Mouse (Mus musculus): Measurements from ENCODE around the gene Ddah2. TPM values are rescaled to one million over a fixed set of nuclear protein-coding genes. Genes with fewer than 3 reads are reported as not detected.
"Not testable (repeated sequence)": the region's sequence is repeated elsewhere in the genome, so short reads cannot be mapped to it uniquely, and the experiment has no call there.

Ddah2 gene
- polyA plus RNA-seq, 1 experiment from 2014 or later, result 614 TPM

- Histone ChIP-seq H3K4me1 (replicated peaks; ENCODE audit: control insufficient read depth, insufficient read depth, low read length) (peaks cover 11% of the 10 kb centered on the region), H3K9ac (ENCODE audit: low read depth, low read length) (no peak overlapping the region), H3K36me3 (ENCODE audit: control insufficient read depth, insufficient read depth, low read length) (no peaks in the 10 kb centered on the region), H3K27me3 (ENCODE audit: control insufficient read depth, insufficient read depth, low read length) (no peaks in the 10 kb centered on the region), H3K4me3 (ENCODE audit: low read depth, low read length) (no peak overlapping the region), H3K27ac (ENCODE audit: low read depth, low read length) (no peak overlapping the region), H3K4me2 (replicated peaks; ENCODE audit: low read depth, low read length) (no peak overlapping the region), H3K9me3 (ENCODE audit: control insufficient read depth, low read length) (no peaks in the 10 kb centered on the region)
- ATAC-seq (ENCODE audit: low FRiP score) (no peak), DNase-seq (ENCODE audit: low spot score) (no peak)
- WGBS, result 89% methylated on average over 7 of the region's 7 CpGs
Observed at GRCm38 (mm10) chr17:35031880-35032279, 27.0 kb upstream of the Ddah2 start.

- no peak overlapping the region for H3K9ac ChIP-seq (ENCODE audit: low read depth, low read length)
- ATAC-seq (ENCODE audit: low FRiP score) (no peak), DNase-seq (ENCODE audit: low spot score) (no peak)
- H3K36me3 ChIP-seq (ENCODE audit: control insufficient read depth, insufficient read depth, low read length), result no peaks in the 10 kb centered on the region
- peaks cover 9% of the 10 kb centered on the region for H3K4me1 ChIP-seq (replicated peaks; ENCODE audit: control insufficient read depth, insufficient read depth, low read length)
- no peak overlapping the region for H3K4me3 ChIP-seq (ENCODE audit: low read depth, low read length)
- H3K4me2 ChIP-seq (replicated peaks; ENCODE audit: low read depth, low read length), result no peak overlapping the region
- no peaks in the 10 kb centered on the region for H3K9me3 ChIP-seq (ENCODE audit: control insufficient read depth, low read length)
- WGBS, result 73% methylated on average over 8 of the region's 8 CpGs
- no peak overlapping the region for H3K27ac ChIP-seq (ENCODE audit: low read depth, low read length)
- no peaks in the 10 kb centered on the region for H3K27me3 ChIP-seq (ENCODE audit: control insufficient read depth, insufficient read depth, low read length)
Observed at GRCm38 (mm10) chr17:35032323-35032870, 26.4 kb upstream of the Ddah2 start.

GRCm38 (mm10) chr17:35033703-35034102, 25.1 kb upstream of the Ddah2 start:
- not testable (repeated sequence) for ATAC-seq (ENCODE audit: low FRiP score); H3K27ac ChIP-seq (ENCODE audit: low read depth, low read length); H3K36me3 ChIP-seq (ENCODE audit: control insufficient read depth, insufficient read depth, low read length); H3K9me3 ChIP-seq (ENCODE audit: control insufficient read depth, low read length); H3K4me3 ChIP-seq (ENCODE audit: low read depth, low read length); H3K4me1 ChIP-seq (replicated peaks; ENCODE audit: control insufficient read depth, insufficient read depth, low read length); H3K4me2 ChIP-seq (replicated peaks; ENCODE audit: low read depth, low read length); H3K27me3 ChIP-seq (ENCODE audit: control insufficient read depth, insufficient read depth, low read length); H3K9ac ChIP-seq (ENCODE audit: low read depth, low read length); DNase-seq (ENCODE audit: low spot score)
- 90% methylated on average over 1 of the region's 1 CpGs for WGBS

GRCm38 (mm10) chr17:35034896-35035295, 23.9 kb upstream of the Ddah2 start:
- H3K9ac ChIP-seq (ENCODE audit: low read depth, low read length), result no peak overlapping the region
- H3K27ac ChIP-seq (ENCODE audit: low read depth, low read length), result no peak overlapping the region
- no peaks in the 10 kb centered on the region for H3K36me3 ChIP-seq (ENCODE audit: control insufficient read depth, insufficient read depth, low read length)
- no peak overlapping the region for H3K4me2 ChIP-seq (replicated peaks; ENCODE audit: low read depth, low read length)
- no peaks in the 10 kb centered on the region for H3K27me3 ChIP-seq (ENCODE audit: control insufficient read depth, insufficient read depth, low read length)
- WGBS, result 81% methylated on average over 6 of the region's 6 CpGs
- DNase-seq (ENCODE audit: low spot score) (no peak), ATAC-seq (ENCODE audit: low FRiP score) (no peak)
- H3K4me1 ChIP-seq (replicated peaks; ENCODE audit: control insufficient read depth, insufficient read depth, low read length), result peaks cover 4% of the 10 kb centered on the region; the same call in 1 of the 2 replicates
- H3K4me3 ChIP-seq (ENCODE audit: low read depth, low read length), result no peak overlapping the region
- H3K9me3 ChIP-seq (ENCODE audit: control insufficient read depth, low read length), result no peaks in the 10 kb centered on the region

GRCm38 (mm10) chr17:35039121-35039873, 19.5 kb upstream of the Ddah2 start:
- Histone ChIP-seq H3K9me3 (ENCODE audit: control insufficient read depth, low read length) (no peaks in the 10 kb centered on the region), H3K36me3 (ENCODE audit: control insufficient read depth, insufficient read depth, low read length) (no peaks in the 10 kb centered on the region), H3K4me3 (ENCODE audit: low read depth, low read length) (no peak overlapping the region), H3K4me2 (replicated peaks; ENCODE audit: low read depth, low read length) (no peak overlapping the region), H3K9ac (ENCODE audit: low read depth, low read length) (no peak overlapping the region), H3K4me1 (replicated peaks; ENCODE audit: control insufficient read depth, insufficient read depth, low read length) (no peaks in the 10 kb centered on the region), H3K27ac (ENCODE audit: low read depth, low read length) (no peak overlapping the region), H3K27me3 (ENCODE audit: control insufficient read depth, insufficient read depth, low read length) (no peaks in the 10 kb centered on the region)
- DNase-seq (ENCODE audit: low spot score), result no peak
- ATAC-seq (ENCODE audit: low FRiP score), result no peak
- WGBS, result 86% methylated on average over 11 of the region's 11 CpGs

GRCm38 (mm10) chr17:35043794-35044193, 15.0 kb upstream of the Ddah2 start:
- Histone ChIP-seq H3K4me3 (ENCODE audit: low read depth, low read length) (no peak overlapping the region), H3K27me3 (ENCODE audit: control insufficient read depth, insufficient read depth, low read length) (no peaks in the 10 kb centered on the region), H3K9me3 (ENCODE audit: control insufficient read depth, low read length) (no peaks in the 10 kb centered on the region), H3K27ac (ENCODE audit: low read depth, low read length) (no peak overlapping the region), H3K9ac (ENCODE audit: low read depth, low read length) (no peak overlapping the region), H3K4me2 (replicated peaks; ENCODE audit: low read depth, low read length) (no peak overlapping the region), H3K4me1 (replicated peaks; ENCODE audit: control insufficient read depth, insufficient read depth, low read length) (no peaks in the 10 kb centered on the region), H3K36me3 (ENCODE audit: control insufficient read depth, insufficient read depth, low read length) (no peaks in the 10 kb centered on the region)
- DNase-seq (ENCODE audit: low spot score), result no peak
- 89% methylated on average over 4 of the region's 4 CpGs for WGBS
- ATAC-seq (ENCODE audit: low FRiP score), result no peak

- no peaks in the 10 kb centered on the region for H3K27me3 ChIP-seq (ENCODE audit: control insufficient read depth, insufficient read depth, low read length)
- no peak overlapping the region for H3K27ac ChIP-seq (ENCODE audit: low read depth, low read length)
- ATAC-seq (ENCODE audit: low FRiP score) (no peak), DNase-seq (ENCODE audit: low spot score) (no peak)
- no peak overlapping the region; the same call in 1 of the 2 replicates for H3K9ac ChIP-seq (ENCODE audit: low read depth, low read length)
- H3K9me3 ChIP-seq (ENCODE audit: control insufficient read depth, low read length), result no peaks in the 10 kb centered on the region
- peak overlapping the region; percentile 92; the same call in 1 of the 2 replicates for H3K4me2 ChIP-seq (replicated peaks; ENCODE audit: low read depth, low read length)
- 86% methylated on average over 7 of the region's 7 CpGs for WGBS
- no peaks in the 10 kb centered on the region for H3K36me3 ChIP-seq (ENCODE audit: control insufficient read depth, insufficient read depth, low read length)
- H3K4me3 ChIP-seq (ENCODE audit: low read depth, low read length), result no peak overlapping the region
- no peaks in the 10 kb centered on the region; the same call in 1 of the 2 replicates for H3K4me1 ChIP-seq (replicated peaks; ENCODE audit: control insufficient read depth, insufficient read depth, low read length)
Observed at GRCm38 (mm10) chr17:35044904-35045806, 13.7 kb upstream of the Ddah2 start.

GRCm38 (mm10) chr17:35045807-35046680, 12.8 kb upstream of the Ddah2 start:
- peak overlapping the region; percentile 49 for H3K4me3 ChIP-seq (ENCODE audit: low read depth, low read length)
- no peaks in the 10 kb centered on the region; the same call in 1 of the 2 replicates for H3K4me1 ChIP-seq (replicated peaks; ENCODE audit: control insufficient read depth, insufficient read depth, low read length)
- H3K9me3 ChIP-seq (ENCODE audit: control insufficient read depth, low read length), result no peaks in the 10 kb centered on the region
- H3K4me2 ChIP-seq (replicated peaks; ENCODE audit: low read depth, low read length), result peak overlapping the region; percentile 92
- no peak for DNase-seq (ENCODE audit: low spot score)
- WGBS, result 5% methylated on average over 39 of the region's 48 CpGs
- peak; percentile 73 for ATAC-seq (ENCODE audit: low FRiP score)
- peak overlapping the region; percentile 70 for H3K27ac ChIP-seq (ENCODE audit: low read depth, low read length)
- no peaks in the 10 kb centered on the region for H3K36me3 ChIP-seq (ENCODE audit: control insufficient read depth, insufficient read depth, low read length)
- peak overlapping the region; percentile 76 for H3K9ac ChIP-seq (ENCODE audit: low read depth, low read length)
- H3K27me3 ChIP-seq (ENCODE audit: control insufficient read depth, insufficient read depth, low read length), result no peaks in the 10 kb centered on the region

All from hindbrain, embryonic 11.5 days (tissue).